Mouse (Mus musculus): ENCODE data around the gene Lima1. TPM values are rescaled to one million over a fixed set of nuclear protein-coding genes. Genes with fewer than 3 reads are reported as not detected.
"Not testable (repeated sequence)": the region's sequence is repeated elsewhere in the genome, so short reads cannot be mapped to it uniquely, and the experiment has no call there.

Lima1 gene
- polyA plus RNA-seq, 1 experiment, result 140 TPM

GRCm38 (mm10) chr15:99825211-99825610 is 50.0 kb downstream of the Lima1 start:
- no peak overlapping the region for H3ac ChIP-seq (ENCODE audit: control insufficient read depth, insufficient read length)
- H3K4me3 ChIP-seq, result no peak overlapping the region
- H3K27me3 ChIP-seq (ENCODE audit: control insufficient read depth, insufficient read depth, insufficient read length), result no peaks in the 10 kb centered on the region
- peaks cover 16% of the 10 kb centered on the region for H3K79me2 ChIP-seq (ENCODE audit: control insufficient read depth, insufficient read depth)
- no peak overlapping the region for H3K4me2 ChIP-seq (ENCODE audit: low read depth)
- TF ChIP-seq MAX (IDR thresholded peaks at IDR 0.05; ENCODE audit: low read depth) (no peak), MYOD1 (IDR thresholded peaks at IDR 0.05; ENCODE audit: control insufficient read depth in 1 of 3, insufficient read length in 2 of 3, low read depth in 2 of 3) (no peak), E2F4 (IDR thresholded peaks at IDR 0.05; ENCODE audit: insufficient read depth) (no peak), TCF12 (IDR thresholded peaks at IDR 0.05; ENCODE audit: insufficient read depth, poor library complexity, severe bottlenecking) (no peak), USF1 (IDR thresholded peaks at IDR 0.05; ENCODE audit: low read depth) (no peak), POLR2A (IDR thresholded peaks at IDR 0.05; ENCODE audit: insufficient read length, low read depth) (no peak), SRF (IDR thresholded peaks at IDR 0.05; ENCODE audit: control insufficient read depth, insufficient read length, low read depth) (no peak), MYOG (IDR thresholded peaks at IDR 0.05; ENCODE audit: control insufficient read depth in 1 of 3, insufficient read depth in 1 of 3, insufficient read length in 2 of 3, low read depth in 2 of 3) (no peak), TCF3 (IDR thresholded peaks at IDR 0.05; ENCODE audit: insufficient read length, low read depth) (no peak)
- H3K36me3 ChIP-seq (ENCODE audit: control insufficient read depth, insufficient read depth), result no peaks in the 10 kb centered on the region

GRCm38 (mm10) chr15:99823322-99823898 is 51.8 kb downstream of the Lima1 start:
- H3K79me2 ChIP-seq (ENCODE audit: control insufficient read depth, insufficient read depth), result peaks cover 34% of the 10 kb centered on the region

GRCm38 (mm10) chr15:99822501-99822900 is 52.8 kb downstream of the Lima1 start:
- H3K36me3 ChIP-seq (ENCODE audit: control insufficient read depth, insufficient read depth); H3K27me3 ChIP-seq (ENCODE audit: control insufficient read depth, insufficient read depth, insufficient read length); H3K4me2 ChIP-seq (ENCODE audit: low read depth); H3K4me3 ChIP-seq; H3ac ChIP-seq (ENCODE audit: control insufficient read depth, insufficient read length): not testable (repeated sequence)
- peaks cover 43% of the 10 kb centered on the region for H3K79me2 ChIP-seq (ENCODE audit: control insufficient read depth, insufficient read depth)

More at GRCm38 (mm10) chr15:99823322-99823898, 51.8 kb downstream of the Lima1 start:
- TF ChIP-seq MYOG (IDR thresholded peaks at IDR 0.05; ENCODE audit: control insufficient read depth in 1 of 3, insufficient read depth in 1 of 3, insufficient read length in 2 of 3, low read depth in 2 of 3) (no peak), SRF (IDR thresholded peaks at IDR 0.05; ENCODE audit: control insufficient read depth, insufficient read length, low read depth) (no peak), REST (IDR thresholded peaks at IDR 0.05; ENCODE audit: insufficient read depth, insufficient read length) (no peak), MAX (IDR thresholded peaks at IDR 0.05; ENCODE audit: low read depth) (no peak), POLR2A (IDR thresholded peaks at IDR 0.05; ENCODE audit: insufficient read length, low read depth) (no peak), MYOD1 (IDR thresholded peaks at IDR 0.05; ENCODE audit: control insufficient read depth in 1 of 3, insufficient read length in 2 of 3, low read depth in 2 of 3) (no peak), TCF3 (IDR thresholded peaks at IDR 0.05; ENCODE audit: insufficient read length, low read depth) (no peak), POLR2AphosphoS2 (IDR thresholded peaks at IDR 0.05; ENCODE audit: insufficient read length, low read depth) (no peak), E2F4 (IDR thresholded peaks at IDR 0.05; ENCODE audit: insufficient read depth) (no peak), TCF12 (IDR thresholded peaks at IDR 0.05; ENCODE audit: insufficient read depth, poor library complexity, severe bottlenecking) (no peak), USF1 (IDR thresholded peaks at IDR 0.05; ENCODE audit: low read depth) (no peak), CEBPB (IDR thresholded peaks at IDR 0.05; ENCODE audit: insufficient read depth, poor library complexity, severe bottlenecking) (no peak)
- no peaks in the 10 kb centered on the region for H3K27me3 ChIP-seq (ENCODE audit: control insufficient read depth, insufficient read depth, insufficient read length)
- no peak overlapping the region for H3K4me2 ChIP-seq (ENCODE audit: low read depth)
- no peak overlapping the region for H3ac ChIP-seq (ENCODE audit: control insufficient read depth, insufficient read length)
- H3K36me3 ChIP-seq (ENCODE audit: control insufficient read depth, insufficient read depth), result no peaks in the 10 kb centered on the region
- H3K4me3 ChIP-seq, result no peak overlapping the region

- H3ac ChIP-seq (ENCODE audit: control insufficient read depth, insufficient read length), result peak overlapping the region; percentile 46
- H3K27me3 ChIP-seq (ENCODE audit: control insufficient read depth, insufficient read depth, insufficient read length), result no peaks in the 10 kb centered on the region
- H3K79me2 ChIP-seq (ENCODE audit: control insufficient read depth, insufficient read depth), result peaks cover 68% of the 10 kb centered on the region
- H3K36me3 ChIP-seq (ENCODE audit: control insufficient read depth, insufficient read depth), result peaks cover 10% of the 10 kb centered on the region
- peak overlapping the region; percentile 70 for H3K4me2 ChIP-seq (ENCODE audit: low read depth)
- peak overlapping the region; percentile 72 for H3K4me3 ChIP-seq
- TF ChIP-seq MAX (IDR thresholded peaks at IDR 0.05; ENCODE audit: low read depth) (no peak), POLR2A (IDR thresholded peaks at IDR 0.05; ENCODE audit: insufficient read length, low read depth) (peak; percentile 95), SRF (IDR thresholded peaks at IDR 0.05; ENCODE audit: control insufficient read depth, insufficient read length, low read depth) (peak; percentile 97), MYOG (IDR thresholded peaks at IDR 0.05; ENCODE audit: control insufficient read depth in 1 of 3, insufficient read depth in 1 of 3, insufficient read length in 2 of 3, low read depth in 2 of 3) (peak in 1 of 3 experiments; percentile 36), POLR2AphosphoS2 (IDR thresholded peaks at IDR 0.05; ENCODE audit: insufficient read length, low read depth) (peak; percentile 95), MYOD1 (IDR thresholded peaks at IDR 0.05; ENCODE audit: control insufficient read depth in 1 of 3, insufficient read length in 2 of 3, low read depth in 2 of 3) (peak in 2 of 3 experiments; percentile 12 to 39), TCF3 (IDR thresholded peaks at IDR 0.05; ENCODE audit: insufficient read length, low read depth) (no peak)
Measured at GRCm38 (mm10) chr15:99819621-99820279, 55.5 kb downstream of the Lima1 start.

- Histone ChIP-seq H3K4me3 (peak overlapping the region; percentile 72), H3K79me2 (ENCODE audit: control insufficient read depth, insufficient read depth) (peaks cover 71% of the 10 kb centered on the region), H3K36me3 (ENCODE audit: control insufficient read depth, insufficient read depth) (peaks cover 10% of the 10 kb centered on the region), H3K27me3 (ENCODE audit: control insufficient read depth, insufficient read depth, insufficient read length) (no peaks in the 10 kb centered on the region), H3K4me2 (ENCODE audit: low read depth) (peak overlapping the region; percentile 70), H3ac (ENCODE audit: control insufficient read depth, insufficient read length) (peak overlapping the region; percentile 46)
- no peak for TF ChIP-seq MYOG (IDR thresholded peaks at IDR 0.05; ENCODE audit: control insufficient read depth in 1 of 3, insufficient read depth in 1 of 3, insufficient read length in 2 of 3, low read depth in 2 of 3)
- no peak for TF ChIP-seq CEBPB (IDR thresholded peaks at IDR 0.05; ENCODE audit: insufficient read depth, poor library complexity, severe bottlenecking)
- TF ChIP-seq MYOD1 (IDR thresholded peaks at IDR 0.05; ENCODE audit: control insufficient read depth in 1 of 3, insufficient read length in 2 of 3, low read depth in 2 of 3), result no peak
- TF ChIP-seq MAX (IDR thresholded peaks at IDR 0.05; ENCODE audit: low read depth), result no peak
- no peak for TF ChIP-seq POLR2AphosphoS2 (IDR thresholded peaks at IDR 0.05; ENCODE audit: insufficient read length, low read depth)
- TF ChIP-seq SRF (IDR thresholded peaks at IDR 0.05; ENCODE audit: control insufficient read depth, insufficient read length, low read depth), result no peak
- TF ChIP-seq POLR2A (IDR thresholded peaks at IDR 0.05; ENCODE audit: insufficient read length, low read depth), result no peak
- no peak for TF ChIP-seq USF1 (IDR thresholded peaks at IDR 0.05; ENCODE audit: low read depth)
- no peak for TF ChIP-seq TCF3 (IDR thresholded peaks at IDR 0.05; ENCODE audit: insufficient read length, low read depth)
- no peak for TF ChIP-seq TCF12 (IDR thresholded peaks at IDR 0.05; ENCODE audit: insufficient read depth, poor library complexity, severe bottlenecking)
- TF ChIP-seq E2F4 (IDR thresholded peaks at IDR 0.05; ENCODE audit: insufficient read depth), result no peak
- TF ChIP-seq REST (IDR thresholded peaks at IDR 0.05; ENCODE audit: insufficient read depth, insufficient read length), result no peak
Measured at GRCm38 (mm10) chr15:99819109-99819440, 56.2 kb downstream of the Lima1 start.
